In the genomic region with DNA sequence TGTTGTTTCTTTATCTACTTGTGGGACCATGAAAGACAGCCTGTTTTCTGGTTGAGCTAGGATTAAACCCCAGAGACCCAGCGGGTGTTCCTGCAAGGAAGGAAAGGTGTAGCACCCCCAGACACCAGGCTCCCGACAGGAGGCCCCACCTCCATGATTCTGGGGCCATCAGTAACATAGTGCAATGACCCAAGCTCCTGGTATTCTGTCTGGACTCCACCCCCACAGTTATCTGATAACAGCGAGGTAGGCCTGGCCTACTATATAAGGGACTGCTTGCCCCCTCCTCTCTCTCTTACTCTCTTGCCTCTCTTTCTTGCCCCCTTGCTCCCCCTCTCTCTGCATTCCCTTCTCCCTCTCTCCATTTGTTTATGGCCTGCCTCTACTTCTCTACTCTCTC, we compare ENCODE assay signal across 18 mouse cellular contexts. TPM values are rescaled to one million over a fixed set of nuclear protein-coding genes. Genes with fewer than 3 reads are reported as not detected.
DNase-seq lines count a peak whose midpoint lies in the region; ATAC-seq and TF ChIP-seq lines count a peak whose summit lies in the region.
"Had no signal": no experiment of that assay in that cellular context is flagged by ENCODE, and none has a peak within 500 bp of the region (broad histone marks: within the 10 kb centered on the region; RNA-seq: fewer than 3 reads in every experiment).

No protein-coding gene starts in this region.

- no peak for TF ChIP-seq EP300 in liver, embryonic 14.5 days (IDR thresholded peaks at IDR 0.05; ENCODE audit: low read depth)

- H3K4me1 ChIP-seq in kidney, embryonic 15.5 days, result peaks cover 13% of the 10 kb centered on the region; the same call in 1 of the 2 replicates
- peaks cover 10% of the 10 kb centered on the region for H3K4me1 ChIP-seq in embryonic facial prominence, embryonic 13.5 days
- peaks cover 0 to 11% of the 10 kb centered on the region in 2 experiments; a peak in 2 of 4 replicates for H3K4me1 ChIP-seq in liver, embryonic 14.5 days (replicated peaks; ENCODE audit: control insufficient read depth in 2 of 2, insufficient read depth in 2 of 2, low read length in 1 of 2)
- H3K4me1 ChIP-seq: neural tube, embryonic 13.5 days had no signal

- H3K9ac ChIP-seq in kidney, embryonic 15.5 days, result no peak overlapping the region
- no peak overlapping the region for H3K9ac ChIP-seq in embryonic facial prominence, embryonic 13.5 days
- H3K9ac ChIP-seq in liver, embryonic 14.5 days (replicated peaks), result no peak overlapping the region
- H3K9ac ChIP-seq: midbrain, embryonic 13.5 days; neural tube, embryonic 13.5 days had no signal

- no peak overlapping the region for H3K4me3 ChIP-seq in gastrocnemius, adult 2 months
- no peak overlapping the region for H3K4me3 ChIP-seq in kidney, embryonic 15.5 days (replicated peaks)
- H3K4me3 ChIP-seq in embryonic facial prominence, embryonic 13.5 days, result no peak overlapping the region
- no peak overlapping the region for H3K4me3 ChIP-seq in liver, embryonic 14.5 days (ENCODE audit: insufficient read depth in 1 of 2, low read depth in 2 of 2, low read length in 2 of 2)
- H3K4me3 ChIP-seq: layer of hippocampus, adult 2 months; midbrain, embryonic 13.5 days; neural tube, embryonic 13.5 days had no signal

- DNase-seq in gastrocnemius, adult 2 months, result no peak
- DNase-seq in gastrocnemius, postnatal 25 days, result no peak
- no peak for DNase-seq in kidney, postnatal 36 days
- no peak for DNase-seq in liver, embryonic 14.5 days (ENCODE audit: low read depth in 3 of 3, low spot score in 3 of 3)
- no peak for DNase-seq in ovary, postnatal 36 days (ENCODE audit: low spot score)
- no peak for DNase-seq in natural killer cell, adult 2 months (ENCODE audit: low spot score in 2 of 2)
- DNase-seq: adrenal gland, adult 8-10 months; cerebellum, adult 9-11 months; lung, postnatal 14 days had no signal

- no peaks in the 10 kb centered on the region for H3K36me3 ChIP-seq in kidney, embryonic 15.5 days
- H3K36me3 ChIP-seq in embryonic facial prominence, embryonic 13.5 days, result no peaks in the 10 kb centered on the region
- H3K36me3 ChIP-seq in liver, embryonic 14.5 days (replicated peaks; ENCODE audit: control insufficient read depth, insufficient read depth, low read depth), result no peaks in the 10 kb centered on the region
- H3K36me3 ChIP-seq: midbrain, embryonic 13.5 days; neural tube, embryonic 13.5 days had no signal

- H3K27me3 ChIP-seq in kidney, embryonic 15.5 days, result no peaks in the 10 kb centered on the region
- no peaks in the 10 kb centered on the region for H3K27me3 ChIP-seq in embryonic facial prominence, embryonic 13.5 days
- no peaks in the 10 kb centered on the region for H3K27me3 ChIP-seq in liver, embryonic 14.5 days (ENCODE audit: control insufficient read depth, insufficient read depth, low read length)
- H3K27me3 ChIP-seq: midbrain, embryonic 13.5 days; neural tube, embryonic 13.5 days had no signal

- no peak for ATAC-seq in kidney, embryonic 15.5 days (replicated peaks; ENCODE audit: low FRiP score)
- ATAC-seq in embryonic facial prominence, embryonic 13.5 days (ENCODE audit: insufficient number of reproducible peaks, insufficient read depth, low FRiP score, low TSS enrichment, low read depth), result no peak
- ATAC-seq in liver, embryonic 14.5 days (ENCODE audit: insufficient read depth), result no peak
- ATAC-seq: forebrain, embryonic 14.5 days; midbrain, embryonic 13.5 days had no signal

- H3K4me2 ChIP-seq in kidney, embryonic 15.5 days, result peak overlapping the region; percentile 47
- peak overlapping the region; percentile 45; the same call in 1 of the 2 replicates for H3K4me2 ChIP-seq in embryonic facial prominence, embryonic 13.5 days
- peak overlapping the region; percentile 2; the same call in 1 of the 2 replicates for H3K4me2 ChIP-seq in liver, embryonic 14.5 days (ENCODE audit: low read depth)

- WGBS in kidney, embryonic 15.5 days, result 53% methylated on average over 3 of the region's 3 CpGs
- WGBS in embryonic facial prominence, embryonic 13.5 days, result 59% methylated on average over 3 of the region's 3 CpGs
- WGBS in liver, embryonic 14.5 days (ENCODE audit: insufficient replicate concordance), result 35% methylated on average over 3 of the region's 3 CpGs

- H3K9me3 ChIP-seq in kidney, embryonic 15.5 days (replicated peaks), result no peaks in the 10 kb centered on the region
- H3K9me3 ChIP-seq in embryonic facial prominence, embryonic 13.5 days, result no peaks in the 10 kb centered on the region
- no peaks in the 10 kb centered on the region for H3K9me3 ChIP-seq in liver, embryonic 14.5 days (ENCODE audit: control insufficient read depth, low read length)
- H3K9me3 ChIP-seq: midbrain, embryonic 13.5 days; neural tube, embryonic 13.5 days had no signal

- H3K27ac ChIP-seq in gastrocnemius, adult 2 months, result peak overlapping the region; percentile 63
- H3K27ac ChIP-seq in kidney, embryonic 15.5 days, result no peak overlapping the region
- no peak overlapping the region for H3K27ac ChIP-seq in embryonic facial prominence, embryonic 13.5 days
- H3K27ac ChIP-seq in liver, embryonic 14.5 days, result no peak overlapping the region
- H3K27ac ChIP-seq: layer of hippocampus, adult 2 months; midbrain, embryonic 13.5 days; neural tube, embryonic 13.5 days had no signal

- intact Hi-C loops in gastrocnemius, adult 2 months (cut with DNase I), result no loop called here

- no peak for TF ChIP-seq CTCF in gastrocnemius, adult 2 months (IDR thresholded peaks at IDR 0.05)
- no peak for TF ChIP-seq CTCF in liver, embryonic 14.5 days (IDR thresholded peaks at IDR 0.05; ENCODE audit: low read depth)

RNA-seq across cellular contexts. Expression of a gene that starts 32.9 kb away (rescaled TPM):
- total RNA-seq in gastrocnemius, adult 2 months (2021), result 10 to 100 TPM; 12.0 to 13.0 TPM
- 10 to 100 TPM; 12.6 to 12.8 TPM for total RNA-seq in gastrocnemius, postnatal 25 days (2021)
- 32.2 and 34.7 TPM in 2 replicates for polyA plus RNA-seq in kidney, embryonic 15.5 days (2015; fragmentation: Nextera tagmentation; extraction: Ambion mirVana)
- polyA plus RNA-seq in embryonic facial prominence, embryonic 13.5 days (2015; fragmentation: Nextera tagmentation; extraction: Ambion mirVana), result 24.7 and 25.9 TPM in 2 replicates
- 19.0 and 22.9 TPM in 2 replicates for polyA plus RNA-seq in liver, embryonic 14.5 days (2012; rRNA removed)
- 28.0 and 30.2 TPM in 2 replicates for polyA plus RNA-seq in liver, embryonic 14.5 days (2014; fragmentation: Nextera tagmentation; extraction: Ambion mirVana)

RNA-seq across cellular contexts. Expression of a gene that starts 42.5 kb away (rescaled TPM):
- total RNA-seq in gastrocnemius, adult 2 months (2021), result not detected
- not detected for total RNA-seq in gastrocnemius, postnatal 25 days (2021)
- polyA plus RNA-seq in kidney, embryonic 15.5 days (2015; fragmentation: Nextera tagmentation; extraction: Ambion mirVana), result not detected in 2 replicates
- polyA plus RNA-seq in embryonic facial prominence, embryonic 13.5 days (2015; fragmentation: Nextera tagmentation; extraction: Ambion mirVana), result not detected in 2 replicates
- polyA plus RNA-seq in liver, embryonic 14.5 days (2012; rRNA removed), result 0.12 and 0.21 TPM in 2 replicates
- 0.10 TPM in 1 of 2 replicates, not detected in the other for polyA plus RNA-seq in liver, embryonic 14.5 days (2014; fragmentation: Nextera tagmentation; extraction: Ambion mirVana)
- total RNA-seq: adrenal gland, adult 8-10 months; gastrocnemius, postnatal 36 days; layer of hippocampus, adult 2 months had no signal
- polyA plus RNA-seq: forebrain, embryonic 14.5 days; intestine, embryonic 14.5 days; midbrain, embryonic 13.5 days; neural tube, embryonic 13.5 days; spleen, adult 2 months had no signal
